Mouse (Mus musculus): ENCODE results near the gene Aebp1. TPM values are rescaled to one million over a fixed set of nuclear protein-coding genes. Genes with fewer than 3 reads are reported as not detected.

The Aebp1 gene
- total RNA-seq, 2 experiments from 2014 or later = 61.2 to 83.6 TPM

GRCm38 (mm10) chr11:5892810-5893368, 31.1 kb downstream of the Aebp1 start:
- DNase-seq (ENCODE audit: low spot score) = no peak

GRCm38 (mm10) chr11:5893807-5894206, 32.1 kb downstream of the Aebp1 start:
- no peak for DNase-seq (ENCODE audit: low spot score)

- DNase-seq (ENCODE audit: low spot score) = no peak
Observed at GRCm38 (mm10) chr11:5897230-5897629, 35.5 kb downstream of the Aebp1 start.

- no peak for DNase-seq (ENCODE audit: low spot score)
Observed at GRCm38 (mm10) chr11:5897839-5898238, 36.1 kb downstream of the Aebp1 start.

- DNase-seq (ENCODE audit: low spot score) = no peak
Observed at GRCm38 (mm10) chr11:5898531-5898930, 36.8 kb downstream of the Aebp1 start, which contains the start of gene Myl7. Gene Myl7, minus strand, starts transcription at chr11:5898782.

GRCm38 (mm10) chr11:5899286-5899685, 37.5 kb downstream of the Aebp1 start:
- DNase-seq (ENCODE audit: low spot score) = no peak

- no peak for DNase-seq (ENCODE audit: low spot score)
Observed at GRCm38 (mm10) chr11:5901320-5901719, 39.6 kb downstream of the Aebp1 start.

GRCm38 (mm10) chr11:5901950-5902349, 40.2 kb downstream of the Aebp1 start:
- no peak for DNase-seq (ENCODE audit: low spot score)

GRCm38 (mm10) chr11:5902390-5902789, 40.6 kb downstream of the Aebp1 start:
- DNase-seq (ENCODE audit: low spot score) = no peak

GRCm38 (mm10) chr11:5903844-5904243, 42.1 kb downstream of the Aebp1 start:
- no peak for DNase-seq (ENCODE audit: low spot score)

GRCm38 (mm10) chr11:5904357-5904756, 42.6 kb downstream of the Aebp1 start:
- no peak for DNase-seq (ENCODE audit: low spot score)

- DNase-seq (ENCODE audit: low spot score) = no peak
Observed at GRCm38 (mm10) chr11:5904871-5905270, 43.1 kb downstream of the Aebp1 start.

GRCm38 (mm10) chr11:5905778-5906518, 44.2 kb downstream of the Aebp1 start:
- DNase-seq (ENCODE audit: low spot score) = no peak

GRCm38 (mm10) chr11:5907096-5907495, 45.3 kb downstream of the Aebp1 start:
- no peak for DNase-seq (ENCODE audit: low spot score)

- no peak for DNase-seq (ENCODE audit: low spot score)
Observed at GRCm38 (mm10) chr11:5908642-5909041, 46.9 kb downstream of the Aebp1 start.

- peak; percentile 64 for DNase-seq (ENCODE audit: low spot score)
Observed at GRCm38 (mm10) chr11:5912635-5913034, 50.9 kb downstream of the Aebp1 start.

- no peak for DNase-seq (ENCODE audit: low spot score)
Observed at GRCm38 (mm10) chr11:5913256-5913655, 51.5 kb downstream of the Aebp1 start.

GRCm38 (mm10) chr11:5913936-5914335, 52.2 kb downstream of the Aebp1 start:
- DNase-seq (ENCODE audit: low spot score) = no peak

- DNase-seq (ENCODE audit: low spot score) = peak; percentile 41
Observed at GRCm38 (mm10) chr11:5914940-5915339, 53.2 kb downstream of the Aebp1 start.

- DNase-seq (ENCODE audit: low spot score) = peak; percentile 88
Observed at GRCm38 (mm10) chr11:5915429-5916177, 53.9 kb downstream of the Aebp1 start.

GRCm38 (mm10) chr11:5916178-5916548, 54.4 kb downstream of the Aebp1 start:
- no peak for DNase-seq (ENCODE audit: low spot score)

GRCm38 (mm10) chr11:5918111-5918510, 56.4 kb downstream of the Aebp1 start:
- no peak for DNase-seq (ENCODE audit: low spot score)

GRCm38 (mm10) chr11:5919606-5920005, 57.9 kb downstream of the Aebp1 start:
- DNase-seq (ENCODE audit: low spot score) = no peak

Data from gastrocnemius, adult 18-20 months (tissue).